In genomic region chr19:28160582-28160981, GRCm38 (mm10) we compare ENCODE assay signal across 7 mouse cellular contexts.
A peak's percentile ranks its signal among the peaks of the same experiment; 100 is the strongest.
DNase-seq lines count a peak whose midpoint lies in the region.

No protein-coding gene starts in this region.

- peak; percentile 15 for DNase-seq in kidney, adult 9 months
- DNase-seq in kidney, adult 18-20 months: no peak
- peak; percentile 41 for DNase-seq in A20 (ENCODE audit: low read depth, low spot score)
- peak; percentile 51 for DNase-seq in ES-CJ7 (ENCODE audit: low read depth, low spot score)
- peak; percentile 44 for DNase-seq in induced T-regulatory cell, adult 2 months (ENCODE audit: low read depth)
- DNase-seq in urinary bladder, postnatal 25 days (ENCODE audit: low spot score): no peak
- DNase-seq in urinary bladder, postnatal 14 days (ENCODE audit: low spot score): no peak

Comparison
In these comparisons a context has a peak if more than half of its experiments do, and no peak if none do; other contexts are left out.
1. DNase-seq: peak in kidney, adult 9 months (single experiment), A20 (single experiment), ES-CJ7 (single experiment) and induced T-regulatory cell, adult 2 months (single experiment); none in kidney, adult 18-20 months (single experiment), urinary bladder, postnatal 25 days (single experiment) and urinary bladder, postnatal 14 days (single experiment).